Mouse (Mus musculus) forebrain, embryonic 10.5 days (tissue): Measurements from ENCODE around the gene Hspa1l. TPM values are rescaled to one million over a fixed set of nuclear protein-coding genes. Genes with fewer than 3 reads are reported as not detected.

Experiments
- DNase-seq: peaks from one replicate; pipeline ENCODE4 v3.0.0-alpha.2; 2017; ENCODE audit warnings: low spot score; ENCODE audit errors: extremely low spot score
- H3K27ac ChIP-seq: fragments of 300-500 bp; sonication (generic); 2 replicates; pipeline ENCODE4 v1.5.1; 2016; ENCODE audit warnings: mild to moderate bottlenecking
- H3K27me3 ChIP-seq: fragments of 300-500 bp; sonication (generic); 2 replicates; pipeline ENCODE4 v1.6.1; 2016; ENCODE audit warnings: mild to moderate bottlenecking; ENCODE audit not compliant: poor library complexity, severe bottlenecking
- H3K36me3 ChIP-seq: fragments of 300-500 bp; sonication (generic); replicated peaks from 2 replicates; pipeline ENCODE4 v1.6.1; 2016; ENCODE audit warnings: mild to moderate bottlenecking, moderate library complexity
- H3K4me1 ChIP-seq: fragments of 300-500 bp; sonication (generic); 2 replicates; pipeline ENCODE4 v1.6.1; 2016
- H3K4me3 ChIP-seq: fragments of 300-500 bp; sonication (generic); 2 replicates; pipeline ENCODE4 v1.5.1; 2016; ENCODE audit warnings: mild to moderate bottlenecking, moderate library complexity
- H3K9me3 ChIP-seq: fragments of 300-500 bp; sonication (generic); 2 replicates; pipeline ENCODE4 v1.6.1; 2016; ENCODE audit warnings: mild to moderate bottlenecking, moderate library complexity
- WGBS: fragments of 180-500 bp; shearing (Covaris S2); methylation state at CpG from one replicate; pipeline ENCODE4 v1.1.7; 2016; 5-methylcytosine and 5-hydroxymethylcytosine counted together
- polyA plus RNA-seq: library from polyadenylated mRNA; unstranded; fragments of >200 nt; fragmentation: Nextera tagmentation; extraction: Ambion mirVana; gene quantifications from 2 replicates; pipeline ENCODE4 v1.2.1, GENCODE M21; 2016

Hspa1l gene
- polyA plus RNA-seq, 1 experiment from 2014 or later = 1.1 TPM

DNA sequence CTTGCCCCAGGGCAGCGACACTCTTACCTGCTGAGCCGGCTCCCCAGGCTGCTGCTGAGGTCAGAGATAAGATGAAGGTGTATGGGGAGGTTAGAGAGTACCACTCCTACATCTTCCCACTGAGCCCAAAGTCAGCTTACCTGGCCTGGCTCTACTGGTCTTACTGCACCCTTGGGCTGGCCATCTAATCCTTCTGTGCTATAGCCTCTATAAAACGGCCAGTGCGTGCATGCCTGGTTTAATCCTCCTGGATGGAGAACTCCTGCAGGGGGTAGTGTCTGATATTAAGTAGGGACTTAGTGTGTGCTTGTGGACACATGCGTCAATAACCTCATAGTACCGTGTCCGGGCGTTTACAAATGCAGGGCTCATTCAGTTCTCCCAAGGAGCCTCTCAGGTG is 48.0 kb downstream of the Hspa1l start:
- no peaks in the 10 kb centered on the region for H3K27me3 ChIP-seq
- H3K9me3 ChIP-seq = no peaks in the 10 kb centered on the region
- H3K4me3 ChIP-seq = no peak overlapping the region
- no peak overlapping the region for H3K27ac ChIP-seq
- DNase-seq = no peak
- H3K36me3 ChIP-seq = peaks cover 31% of the 10 kb centered on the region
- peaks cover 35% of the 10 kb centered on the region for H3K4me1 ChIP-seq
- 90% methylated on average over 8 of the region's 8 CpGs for WGBS

DNA sequence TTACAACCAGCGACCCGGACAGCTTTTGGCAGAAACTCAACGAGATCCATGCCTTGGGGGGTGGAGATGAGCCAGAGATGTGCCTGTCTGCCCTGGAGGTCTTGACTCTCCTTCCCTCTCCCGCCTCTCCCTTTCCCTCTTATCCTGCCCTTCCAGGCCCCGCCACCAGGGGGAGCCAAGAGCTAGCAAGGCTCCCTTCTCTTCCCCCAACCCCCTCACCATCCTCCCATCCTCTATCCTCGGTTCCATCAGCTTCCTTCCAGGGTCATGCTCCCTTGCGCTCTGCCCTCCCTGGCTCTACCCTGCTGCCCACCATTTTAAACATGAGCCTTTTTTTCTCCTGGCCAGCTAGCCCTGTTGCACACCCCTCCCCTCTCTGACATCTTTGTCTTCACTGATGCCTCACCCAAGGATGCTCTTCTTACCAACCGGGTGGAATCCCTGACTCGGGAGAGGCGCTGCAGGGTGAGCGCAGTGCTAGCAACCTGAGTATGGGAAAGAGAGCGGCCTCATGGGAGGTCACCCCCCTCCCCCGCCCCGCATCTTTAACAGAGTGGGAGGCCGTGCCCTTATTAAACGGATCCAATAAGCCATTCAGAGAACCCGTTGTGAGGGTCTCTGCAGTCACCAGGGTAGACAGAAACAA is 48.8 kb downstream of the Hspa1l start:
- Histone ChIP-seq H3K36me3 (peaks cover 23% of the 10 kb centered on the region), H3K9me3 (no peaks in the 10 kb centered on the region), H3K27ac (peak overlapping the region; percentile 81), H3K27me3 (no peaks in the 10 kb centered on the region), H3K4me1 (peaks cover 42% of the 10 kb centered on the region), H3K4me3 (peak overlapping the region; percentile 32)
- 6% methylated on average over 17 of the region's 17 CpGs for WGBS
- DNase-seq = peak; percentile 91

DNA sequence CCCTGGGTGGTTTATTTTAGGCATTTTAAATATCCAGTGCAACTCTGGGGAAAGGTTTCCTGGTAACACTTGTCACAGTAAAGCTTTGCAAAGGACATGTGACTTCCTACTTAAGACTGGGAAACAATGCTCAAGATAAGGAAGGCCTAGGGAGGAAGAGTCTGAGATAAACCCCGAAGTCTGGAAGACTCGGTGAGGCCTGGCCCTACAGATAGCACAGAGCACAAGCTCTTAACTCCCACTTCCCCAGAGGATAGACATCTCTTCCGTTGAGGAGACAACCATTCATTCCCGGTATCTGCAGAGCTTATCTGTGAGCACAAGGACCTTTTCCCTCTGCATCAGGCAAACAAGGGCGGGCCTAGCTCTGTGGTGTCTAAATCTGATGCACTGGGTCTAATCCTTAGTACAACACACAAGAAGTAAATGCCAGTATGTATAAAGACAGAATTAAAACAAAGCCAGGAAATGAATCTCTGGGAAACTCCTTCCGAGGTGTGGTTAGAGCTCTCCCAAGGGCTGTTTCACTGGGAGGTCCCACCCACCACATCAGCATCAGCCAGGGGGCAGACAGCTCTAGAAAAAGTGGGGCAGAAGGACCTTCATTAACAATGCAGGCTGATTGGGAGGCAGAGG is 49.5 kb downstream of the Hspa1l start:
- no peak for DNase-seq
- Histone ChIP-seq H3K27ac (peak overlapping the region; percentile 81), H3K36me3 (peaks cover 16% of the 10 kb centered on the region), H3K4me1 (peaks cover 48% of the 10 kb centered on the region), H3K9me3 (no peaks in the 10 kb centered on the region), H3K4me3 (peak overlapping the region; percentile 32; the same call in 1 of the 2 replicates), H3K27me3 (no peaks in the 10 kb centered on the region)
- 71% methylated on average over 6 of the region's 6 CpGs for WGBS

DNA sequence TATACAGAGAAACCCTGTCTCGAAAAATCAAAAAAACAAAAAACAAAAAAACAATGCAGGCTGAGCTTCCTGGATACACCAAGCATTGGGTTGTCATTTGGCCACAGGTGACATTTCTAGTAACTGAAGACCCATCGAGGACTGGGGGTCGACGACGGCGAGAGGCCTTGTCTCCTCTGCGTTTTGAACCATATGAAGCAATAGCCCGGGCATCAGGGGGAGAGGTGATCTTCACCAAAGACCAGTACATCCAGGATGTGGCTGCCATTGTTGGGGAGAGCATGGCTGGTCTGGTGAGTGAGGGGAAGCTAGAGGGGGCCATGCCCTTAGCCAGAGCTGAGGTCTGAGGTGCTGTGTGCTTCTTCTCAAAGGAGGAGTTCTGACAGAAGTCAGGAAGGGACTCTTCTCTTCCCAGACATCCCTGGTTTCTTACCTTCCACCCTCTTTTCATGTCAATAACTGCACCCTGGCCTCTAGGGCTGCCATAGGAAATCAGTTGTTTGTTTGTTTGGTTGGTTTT is 50.1 kb downstream of the Hspa1l start:
- H3K4me3 ChIP-seq = no peak overlapping the region
- no peak for DNase-seq
- no peak overlapping the region for H3K27ac ChIP-seq
- WGBS = 95% methylated on average over 8 of the region's 8 CpGs
- no peaks in the 10 kb centered on the region for H3K9me3 ChIP-seq
- peaks cover 55% of the 10 kb centered on the region for H3K4me1 ChIP-seq
- H3K27me3 ChIP-seq = no peaks in the 10 kb centered on the region
- peaks cover 10% of the 10 kb centered on the region for H3K36me3 ChIP-seq

DNA sequence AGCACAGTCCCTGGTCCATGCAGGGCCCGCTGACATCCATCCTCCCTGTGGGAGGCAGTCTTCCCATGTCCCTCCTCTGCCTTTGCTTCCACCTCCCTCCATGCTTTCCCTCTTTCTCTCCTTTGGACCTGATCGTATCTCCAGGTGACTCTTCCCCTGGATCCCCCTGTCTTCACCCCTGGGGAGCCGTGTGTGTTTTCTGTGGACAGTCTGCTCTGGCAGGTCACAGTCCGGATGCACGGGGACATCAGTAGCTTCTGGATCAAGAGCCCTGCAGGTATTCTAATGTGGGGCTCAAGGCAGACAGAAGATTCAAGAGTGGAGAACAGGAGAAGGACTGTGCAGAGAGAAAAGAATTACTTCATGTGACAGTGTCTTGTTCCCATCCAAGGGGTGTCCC is 50.7 kb downstream of the Hspa1l start:
- H3K36me3 ChIP-seq = peaks cover 4% of the 10 kb centered on the region
- peaks cover 60% of the 10 kb centered on the region for H3K4me1 ChIP-seq
- DNase-seq = no peak
- H3K4me3 ChIP-seq = no peak overlapping the region
- 88% methylated on average over 5 of the region's 5 CpGs for WGBS
- no peaks in the 10 kb centered on the region for H3K9me3 ChIP-seq
- H3K27ac ChIP-seq = peak overlapping the region; percentile 41; the same call in 1 of the 2 replicates
- H3K27me3 ChIP-seq = no peaks in the 10 kb centered on the region

DNA sequence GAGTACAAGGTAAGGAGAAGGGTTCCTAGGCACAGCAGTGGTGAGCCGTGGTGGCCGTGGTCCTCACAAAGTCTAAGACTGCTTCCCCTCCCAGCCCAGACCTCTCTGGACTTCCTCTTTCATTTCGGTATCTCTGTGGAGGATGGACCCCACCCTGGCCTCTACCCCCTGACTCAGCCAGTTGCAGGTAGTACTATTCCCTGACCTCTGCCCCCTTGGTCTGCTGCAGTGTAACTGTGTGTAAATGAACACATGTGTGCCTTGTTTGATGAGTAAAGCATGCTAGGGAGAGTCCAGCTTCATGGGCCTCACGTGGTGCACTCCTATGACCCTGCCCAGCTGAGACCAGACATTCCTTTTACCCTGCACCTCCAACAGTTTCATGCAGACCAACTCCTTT is 51.3 kb downstream of the Hspa1l start:
- H3K4me3 ChIP-seq = 0 out of 2 replicates have a peak overlapping the region, but pooled peaks have one; percentile 10
- H3K4me1 ChIP-seq = peaks cover 60% of the 10 kb centered on the region
- peak overlapping the region; percentile 66 for H3K27ac ChIP-seq
- no peaks in the 10 kb centered on the region for H3K36me3 ChIP-seq
- WGBS = 84% methylated on average over 4 of the region's 4 CpGs
- DNase-seq = peak; percentile 14
- H3K27me3 ChIP-seq = no peaks in the 10 kb centered on the region
- no peaks in the 10 kb centered on the region for H3K9me3 ChIP-seq

DNA sequence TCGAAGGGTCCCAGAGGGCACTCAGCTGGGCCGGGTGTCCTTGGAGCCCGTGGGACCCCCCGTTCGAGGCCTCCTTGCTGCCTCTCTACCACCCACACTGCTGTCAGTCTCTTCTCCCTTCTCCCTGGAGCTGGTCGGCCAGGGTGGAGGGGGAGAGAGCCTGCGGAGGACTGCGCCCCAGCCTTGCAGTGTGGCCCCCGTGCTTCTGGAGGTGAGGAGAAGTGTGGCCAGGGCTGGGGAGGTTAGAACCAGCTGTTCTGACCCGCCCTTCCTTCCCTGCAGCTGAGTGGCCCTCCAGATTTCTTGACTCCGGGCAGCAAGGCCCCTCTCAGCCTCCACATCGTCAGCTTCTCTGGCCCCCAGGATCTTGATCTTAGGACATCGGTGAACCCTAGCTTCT is 51.8 kb downstream of the Hspa1l start:
- no peaks in the 10 kb centered on the region for H3K9me3 ChIP-seq
- H3K4me3 ChIP-seq = peak overlapping the region; percentile 10; the same call in 1 of the 2 replicates
- peak overlapping the region; percentile 66 for H3K27ac ChIP-seq
- H3K4me1 ChIP-seq = peaks cover 63% of the 10 kb centered on the region
- H3K27me3 ChIP-seq = no peaks in the 10 kb centered on the region
- H3K36me3 ChIP-seq = no peaks in the 10 kb centered on the region
- 82% methylated on average over 13 of the region's 13 CpGs for WGBS
- peak; percentile 14 for DNase-seq

DNA sequence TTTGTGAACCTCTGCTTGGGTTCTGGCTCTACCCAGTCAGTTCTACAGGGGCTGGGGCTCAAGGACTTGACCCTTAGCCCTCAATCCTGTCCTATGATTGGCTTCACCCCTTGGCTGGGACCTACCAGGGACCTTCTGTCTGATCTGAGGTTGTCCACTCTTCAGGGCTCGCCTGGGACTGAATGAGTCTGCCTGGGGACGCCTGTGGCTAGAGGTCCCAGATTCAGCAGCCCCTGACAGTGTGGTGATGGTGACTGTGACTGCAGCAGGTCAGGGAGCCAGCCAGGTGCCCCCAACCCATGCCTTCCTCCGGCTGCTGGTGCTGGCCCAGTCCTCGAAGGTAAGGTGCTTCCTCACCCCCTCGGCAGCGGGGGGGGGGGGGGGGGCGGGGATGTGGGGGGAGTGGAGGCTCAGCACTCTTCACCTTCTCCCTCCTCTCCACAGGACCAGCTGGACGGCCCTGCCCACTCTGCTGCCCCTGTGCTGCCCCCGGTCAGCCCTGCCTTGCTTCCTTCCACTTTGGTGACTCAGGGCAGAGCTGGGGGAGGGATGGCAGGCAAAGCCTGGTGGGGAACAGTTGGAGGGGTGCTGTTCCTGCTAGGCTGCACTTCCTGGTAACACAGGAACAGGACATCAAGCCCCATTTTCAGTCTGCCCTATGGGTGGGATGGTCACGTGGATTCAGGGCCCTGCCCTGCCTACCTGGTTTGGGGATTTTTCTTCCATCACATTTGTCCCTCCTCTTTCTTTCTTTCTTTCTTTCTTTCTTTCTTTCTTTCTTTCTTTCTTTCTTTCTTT is 52.4 kb downstream of the Hspa1l start:
- Histone ChIP-seq H3K9me3 (no peaks in the 10 kb centered on the region), H3K36me3 (no peaks in the 10 kb centered on the region), H3K27me3 (no peaks in the 10 kb centered on the region), H3K4me3 (no peak overlapping the region; the same call in 1 of the 2 replicates), H3K4me1 (peaks cover 68% of the 10 kb centered on the region), H3K27ac (peak overlapping the region; percentile 66; the same call in 1 of the 2 replicates)
- DNase-seq = no peak
- WGBS = 61% methylated on average over 10 of the region's 10 CpGs

DNA sequence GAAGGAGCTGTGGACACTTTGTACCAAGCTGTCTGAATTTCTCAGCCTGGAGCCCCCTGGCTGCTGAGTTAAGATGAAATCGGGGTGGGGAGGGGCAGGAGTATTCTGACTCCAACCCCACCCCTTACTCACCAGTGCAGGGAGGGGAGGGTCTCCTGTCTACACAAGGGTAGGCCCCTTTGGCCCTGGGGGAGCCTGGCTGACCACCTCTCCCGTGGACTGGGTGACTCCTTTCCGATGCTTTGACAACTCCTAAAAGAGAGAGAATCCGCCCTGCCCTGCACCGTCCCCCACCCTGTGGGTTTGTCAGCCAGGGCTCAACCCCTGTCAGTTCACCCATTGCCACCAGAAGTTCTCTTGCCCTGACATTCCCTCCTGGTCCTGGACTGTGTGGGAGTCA is 53.7 kb downstream of the Hspa1l start:
- WGBS = 84% methylated on average over 5 of the region's 5 CpGs
- no peak for DNase-seq
- Histone ChIP-seq H3K36me3 (no peaks in the 10 kb centered on the region), H3K9me3 (no peaks in the 10 kb centered on the region), H3K4me3 (no peak overlapping the region), H3K4me1 (peaks cover 69% of the 10 kb centered on the region), H3K27me3 (no peaks in the 10 kb centered on the region), H3K27ac (peak overlapping the region; percentile 58)

DNA sequence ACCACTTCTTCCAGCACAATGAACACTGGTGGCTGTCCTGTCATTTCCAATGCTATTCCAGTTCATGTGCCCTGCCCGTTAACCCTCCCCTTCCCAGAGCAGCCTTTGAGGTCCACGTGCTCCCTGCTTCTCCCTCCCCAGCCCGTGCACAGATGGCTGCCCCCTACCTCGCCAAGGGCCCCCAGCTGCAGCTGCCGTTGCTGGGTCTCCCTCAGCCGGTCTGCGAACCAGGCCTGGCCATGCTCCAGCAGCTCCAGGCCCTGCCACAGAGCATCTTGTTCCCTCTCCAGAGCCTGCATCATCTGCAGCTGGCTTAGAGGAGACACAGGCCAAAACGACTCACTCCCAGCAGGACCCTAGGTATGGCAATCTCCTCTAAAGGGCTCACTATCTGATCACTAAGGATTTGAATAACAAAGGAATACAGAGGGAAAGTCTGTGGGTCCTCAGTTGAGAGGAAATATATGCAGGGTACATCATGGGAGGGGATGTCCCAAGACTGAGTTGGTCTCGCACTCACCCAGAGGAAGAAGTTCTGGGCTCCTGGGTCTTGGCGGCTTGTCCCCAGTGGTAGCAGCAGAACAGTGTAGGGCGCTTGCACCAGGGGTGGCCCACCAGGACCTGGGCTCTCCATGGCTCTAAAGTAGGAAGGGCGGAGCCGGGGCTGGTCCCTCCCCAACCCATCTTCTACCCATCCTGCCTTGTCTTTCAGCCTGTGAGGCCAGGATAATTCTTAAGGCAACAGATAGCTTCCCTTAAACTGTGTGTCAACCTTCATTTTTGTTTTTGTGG is 55.0 kb downstream of the Hspa1l start, which contains the start of gene Sapcd1:
Gene Sapcd1 (minus strand): TSS at position 740 of the 792 bp plus-strand sequence.
- Histone ChIP-seq H3K4me3 (peak within 1 kb of the TSS; percentile 28), H3K27ac (peak within 1 kb of the TSS; percentile 80), H3K9me3 (no peaks in the 10 kb centered on the region), H3K4me1 (peaks cover 60% of the 10 kb centered on the region), H3K27me3 (0 out of 2 replicates have a peak, but pooled peaks cover 3% of the 10 kb centered on the region), H3K36me3 (no peaks in the 10 kb centered on the region)
- peak; percentile 19 for DNase-seq
- WGBS = 38% methylated on average over 13 of the region's 13 CpGs

DNA sequence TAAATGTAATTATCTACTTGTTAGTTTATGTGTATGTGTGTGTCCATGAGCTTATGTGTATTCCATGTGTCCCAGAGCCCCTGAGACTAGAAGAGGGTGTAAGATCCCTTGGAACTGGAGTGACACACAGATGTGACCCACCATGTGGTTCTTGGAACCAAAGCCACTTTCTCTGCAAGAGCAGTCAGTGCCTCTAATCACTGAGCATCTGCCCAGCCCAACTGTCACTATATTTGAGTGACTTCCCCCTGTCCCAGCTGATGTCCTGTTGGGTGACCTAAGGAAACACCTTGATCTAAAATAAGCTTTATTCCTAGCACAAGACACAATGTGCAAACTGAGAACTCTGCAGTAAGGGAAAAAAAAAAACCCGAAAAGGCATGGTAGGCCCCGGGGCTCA is 55.8 kb downstream of the Hspa1l start:
- DNase-seq = no peak
- Histone ChIP-seq H3K9me3 (no peaks in the 10 kb centered on the region), H3K36me3 (no peaks in the 10 kb centered on the region), H3K4me3 (no peak overlapping the region), H3K27ac (no peak overlapping the region), H3K4me1 (peaks cover 59% of the 10 kb centered on the region), H3K27me3 (0 out of 2 replicates have a peak, but pooled peaks cover 3% of the 10 kb centered on the region)
- 89% methylated on average over 2 of the region's 2 CpGs for WGBS
